Comparison of ENCODE assay signal across 23 mouse cellular contexts in the genomic region with DNA sequence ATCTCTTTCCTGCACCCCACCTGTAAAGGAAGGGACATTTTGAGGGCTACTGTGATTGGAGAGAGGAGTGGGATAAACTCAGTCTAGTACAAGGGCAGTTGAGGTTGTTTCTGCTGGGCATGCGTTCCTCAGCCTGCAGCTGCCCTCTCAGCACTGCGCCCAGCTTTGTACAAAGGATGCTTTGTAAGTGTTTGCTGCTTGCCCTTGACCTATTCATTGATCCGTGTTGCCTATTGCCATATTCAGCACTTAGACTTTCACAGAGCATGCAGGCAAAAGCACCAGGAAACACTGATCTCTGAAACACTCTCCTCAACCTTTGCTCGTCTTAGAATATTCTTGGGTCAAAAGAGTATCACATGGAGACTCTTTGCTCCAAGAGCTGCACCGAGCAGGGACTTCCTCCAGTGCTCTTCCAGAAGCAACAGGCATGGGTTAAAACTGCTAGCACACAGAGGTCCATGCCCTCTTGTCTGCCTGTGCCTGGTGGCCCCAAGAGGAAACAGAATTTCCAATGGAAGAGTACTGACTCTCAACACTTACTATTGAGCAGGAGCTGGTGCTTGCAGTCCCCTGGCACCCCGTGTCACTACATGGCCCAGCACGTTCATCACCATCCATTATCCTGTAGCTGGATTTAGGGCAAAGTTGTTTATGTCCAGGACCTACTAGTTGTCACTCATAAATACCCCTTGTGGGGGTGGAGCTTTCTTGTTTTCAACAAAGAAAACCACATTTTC. TPM values are rescaled to one million over a fixed set of nuclear protein-coding genes. Genes with fewer than 3 reads are reported as not detected.
A peak's percentile ranks its signal among the peaks of the same experiment; 100 is the strongest.
DNase-seq lines count a peak whose midpoint lies in the region; ATAC-seq and TF ChIP-seq lines count a peak whose summit lies in the region.
"Had no signal": no experiment of that assay in that cellular context is flagged by ENCODE, and none has a peak within 500 bp of the region (broad histone marks: within the 10 kb centered on the region; RNA-seq: fewer than 3 reads in every experiment).

No protein-coding gene starts in this region.

- H3K36me3 ChIP-seq in kidney, adult 2 months (ENCODE audit: control insufficient read depth, insufficient read depth, low read length): 0 out of 2 replicates have a peak, but pooled peaks cover 2% of the 10 kb centered on the region
- H3K36me3 ChIP-seq in kidney, embryonic 15.5 days: peaks cover 43% of the 10 kb centered on the region
- H3K36me3 ChIP-seq in embryonic facial prominence, embryonic 11.5 days (replicated peaks; ENCODE audit: control insufficient read depth, insufficient read depth, low read depth, low read length): no peaks in the 10 kb centered on the region; the same call in 1 of the 2 replicates

- no peak overlapping the region for H3K4me2 ChIP-seq in kidney, embryonic 15.5 days
- H3K4me2 ChIP-seq in embryonic facial prominence, embryonic 11.5 days (ENCODE audit: low read depth, low read length): no peak overlapping the region
- H3K4me2 ChIP-seq: hindbrain, embryonic 14.5 days; liver, embryonic 12.5 days; lung, embryonic 15.5 days had no signal

- no peaks in the 10 kb centered on the region for H3K27me3 ChIP-seq in kidney, adult 2 months (replicated peaks; ENCODE audit: control insufficient read depth, insufficient read depth, low read length)
- no peaks in the 10 kb centered on the region for H3K27me3 ChIP-seq in kidney, embryonic 15.5 days
- no peaks in the 10 kb centered on the region for H3K27me3 ChIP-seq in embryonic facial prominence, embryonic 11.5 days (ENCODE audit: control insufficient read depth, insufficient read depth, low read length)
- H3K27me3 ChIP-seq: lung, embryonic 15.5 days had no signal

- DNase-seq in kidney, adult 2 months: peak; percentile 66
- DNase-seq in left cerebral cortex, adult 2 months (ENCODE audit: extremely low spot score in 1 of 2, low spot score in 2 of 2): no peak
- DNase-seq in left cerebral cortex, adult 11 months (ENCODE audit: low spot score): no peak
- peak; percentile 9 for DNase-seq in embryonic facial prominence, embryonic 11.5 days (ENCODE audit: low spot score)
- no peak for DNase-seq in right cerebral cortex, postnatal 36 days (ENCODE audit: low spot score in 2 of 2)
- DNase-seq: cerebellum, adult 11-12 months; left cerebral cortex, postnatal 4 days; thymus, postnatal 36 days had no signal

- no peak for TF ChIP-seq POLR2A in kidney, adult 2 months (IDR thresholded peaks at IDR 0.05; ENCODE audit: low read depth, low read length)

- WGBS in kidney, adult 2 months: 61% methylated on average over 7 of the region's 7 CpGs
- WGBS in kidney, embryonic 15.5 days: 72% methylated on average over 7 of the region's 7 CpGs
- 70% methylated on average over 7 of the region's 7 CpGs for WGBS in embryonic facial prominence, embryonic 11.5 days

- no peak overlapping the region for H3K9ac ChIP-seq in kidney, embryonic 15.5 days
- H3K9ac ChIP-seq in embryonic facial prominence, embryonic 11.5 days (replicated peaks; ENCODE audit: low read length): no peak overlapping the region
- H3K9ac ChIP-seq: hindbrain, embryonic 14.5 days; liver, embryonic 12.5 days; lung, embryonic 15.5 days had no signal

- ATAC-seq in kidney, embryonic 15.5 days (replicated peaks; ENCODE audit: low FRiP score): no peak
- ATAC-seq in embryonic facial prominence, embryonic 11.5 days (replicated peaks; ENCODE audit: insufficient number of reproducible peaks, low FRiP score, low TSS enrichment, low read depth): no peak
- ATAC-seq in monocyte, adult 5-6 weeks (replicated peaks; ENCODE audit: insufficient number of reproducible peaks, low FRiP score, low TSS enrichment, poor library complexity, severe bottlenecking): no peak
- ATAC-seq: forebrain, embryonic 16.5 days; liver, embryonic 12.5 days; midbrain, embryonic 16.5 days had no signal

- intact Hi-C loops in left cerebral cortex, adult 2 months (cut with DNase I): no loop called here

- H3K27ac ChIP-seq in kidney, adult 2 months (ENCODE audit: insufficient read depth, low read depth, low read length): no peak overlapping the region
- no peak overlapping the region for H3K27ac ChIP-seq in kidney, embryonic 15.5 days
- H3K27ac ChIP-seq in left cerebral cortex, adult 2 months: peak overlapping the region; percentile 22
- no peak overlapping the region for H3K27ac ChIP-seq in embryonic facial prominence, embryonic 11.5 days (replicated peaks; ENCODE audit: low read depth, low read length)
- H3K27ac ChIP-seq: hindbrain, embryonic 14.5 days; liver, embryonic 12.5 days; lung, embryonic 15.5 days had no signal

- H3K4me3 ChIP-seq in kidney, adult 2 months (ENCODE audit: insufficient read depth, low read depth, low read length): no peak overlapping the region
- H3K4me3 ChIP-seq in kidney, embryonic 15.5 days (replicated peaks): no peak overlapping the region
- no peak overlapping the region for H3K4me3 ChIP-seq in left cerebral cortex, adult 2 months
- H3K4me3 ChIP-seq in embryonic facial prominence, embryonic 11.5 days (ENCODE audit: low read depth, low read length): no peak overlapping the region
- H3K4me3 ChIP-seq: liver, embryonic 12.5 days; lung, embryonic 15.5 days had no signal

- no peaks in the 10 kb centered on the region for H3K9me3 ChIP-seq in kidney, embryonic 15.5 days (replicated peaks)
- no peaks in the 10 kb centered on the region for H3K9me3 ChIP-seq in embryonic facial prominence, embryonic 11.5 days (replicated peaks; ENCODE audit: control insufficient read depth, low read length)
- H3K9me3 ChIP-seq: liver, embryonic 12.5 days; lung, embryonic 15.5 days had no signal

- H3K4me1 ChIP-seq in kidney, adult 2 months (ENCODE audit: control insufficient read depth, insufficient read depth, low read length): no peaks in the 10 kb centered on the region; the same call in 1 of the 2 replicates
- no peaks in the 10 kb centered on the region for H3K4me1 ChIP-seq in kidney, embryonic 15.5 days
- no peaks in the 10 kb centered on the region for H3K4me1 ChIP-seq in embryonic facial prominence, embryonic 11.5 days (ENCODE audit: control insufficient read depth, insufficient read depth, low read length)
- H3K4me1 ChIP-seq: lung, embryonic 15.5 days had no signal

- no peak for TF ChIP-seq CTCF in kidney, adult 2 months (conservative IDR thresholded peaks at IDR 0.05; ENCODE audit: insufficient read depth, insufficient read length, low read depth, low read length)
- TF ChIP-seq CTCF in left cerebral cortex, adult 2 months (IDR thresholded peaks at IDR 0.05): no peak

RNA-seq across cellular contexts. Expression of gene Slc51a, which starts 15.2 kb away (rescaled TPM):
- 92.3 and 97.3 TPM in 2 replicates for polyA plus RNA-seq in kidney, adult 2 months (2012; rRNA removed)
- polyA plus RNA-seq in kidney, embryonic 15.5 days (2015; fragmentation: Nextera tagmentation; extraction: Ambion mirVana): 2.1 and 2.2 TPM in 2 replicates
- not detected for total RNA-seq in left cerebral cortex, adult 2 months (2021)
- 0.34 and 0.53 TPM in 2 replicates for polyA plus RNA-seq in embryonic facial prominence, embryonic 11.5 days (2014; fragmentation: Nextera tagmentation; extraction: Ambion mirVana)
- total RNA-seq in monocyte, adult 5-6 weeks (2017): 0.48 to 0.49 TPM in 2 of 3 replicates, not detected in the other
- total RNA-seq: gastrocnemius, adult 8-10 months; layer of hippocampus, adult 18-20 months; left cerebral cortex, postnatal 4 days had no signal
- polyA plus RNA-seq: spleen, adult 2 months had no signal

RNA-seq across cellular contexts. Expression of gene Zdhhc19, which starts 23.6 kb away (rescaled TPM):
- 0.11 TPM in 1 of 2 replicates, not detected in the other for polyA plus RNA-seq in kidney, adult 2 months (2012; rRNA removed)
- polyA plus RNA-seq in kidney, embryonic 15.5 days (2015; fragmentation: Nextera tagmentation; extraction: Ambion mirVana): not detected in 2 replicates
- total RNA-seq in left cerebral cortex, adult 2 months (2021): not detected
- not detected in 2 replicates for polyA plus RNA-seq in embryonic facial prominence, embryonic 11.5 days (2014; fragmentation: Nextera tagmentation; extraction: Ambion mirVana)
- not detected in 3 replicates for total RNA-seq in monocyte, adult 5-6 weeks (2017)
- total RNA-seq: gastrocnemius, adult 8-10 months; heart, adult 8-10 months; layer of hippocampus, adult 18-20 months; left cerebral cortex, postnatal 4 days; megakaryocyte progenitor cell, adult 5-6 weeks had no signal
- polyA plus RNA-seq: C2C12; forebrain, embryonic 16.5 days; heart, postnatal 0 days; hindbrain, embryonic 14.5 days; liver, embryonic 12.5 days; lung, embryonic 15.5 days; neural tube, embryonic 11.5 days; spleen, adult 2 months had no signal

RNA-seq across cellular contexts. Expression of gene Pcyt1a, which starts 41.7 kb away (rescaled TPM):
- polyA plus RNA-seq in kidney, adult 2 months (2012; rRNA removed): 42.9 and 43.8 TPM in 2 replicates
- 35.8 and 41.3 TPM in 2 replicates for polyA plus RNA-seq in kidney, embryonic 15.5 days (2015; fragmentation: Nextera tagmentation; extraction: Ambion mirVana)
- total RNA-seq in left cerebral cortex, adult 2 months (2021): 10 to 100 TPM; 39.6 to 42.7 TPM
- polyA plus RNA-seq in embryonic facial prominence, embryonic 11.5 days (2014; fragmentation: Nextera tagmentation; extraction: Ambion mirVana): 33.4 and 36.7 TPM in 2 replicates
- total RNA-seq in monocyte, adult 5-6 weeks (2017): 58.4 to 78.2 TPM (median 76.1 TPM) in 3 replicates

RNA-seq across cellular contexts. Expression of gene Tctex1d2, which starts 52.9 kb away (rescaled TPM):
- 11.1 and 12.0 TPM in 2 replicates for polyA plus RNA-seq in kidney, adult 2 months (2012; rRNA removed)
- 32.0 and 33.6 TPM in 2 replicates for polyA plus RNA-seq in kidney, embryonic 15.5 days (2015; fragmentation: Nextera tagmentation; extraction: Ambion mirVana)
- total RNA-seq in left cerebral cortex, adult 2 months (2021): 10 to 100 TPM; 13.6 to 14.9 TPM
- 31.9 and 32.3 TPM in 2 replicates for polyA plus RNA-seq in embryonic facial prominence, embryonic 11.5 days (2014; fragmentation: Nextera tagmentation; extraction: Ambion mirVana)
- total RNA-seq in monocyte, adult 5-6 weeks (2017): 5.4 to 18.0 TPM (median 16.4 TPM) in 3 replicates

Comparison
In these comparisons a context has a peak if more than half of its experiments do, and no peak if none do; other contexts are left out.
1. RNA of gene Slc51a, which starts 15.2 kb away (polyA plus RNA-seq): 92.3 to 97.3 TPM in kidney, adult 2 months; 2.1 to 2.2 TPM in kidney, embryonic 15.5 days and 0.34 to 0.53 TPM in embryonic facial prominence, embryonic 11.5 days; every median in the first group is over 10 times any median in the second.
2. DNase-seq: peak in kidney, adult 2 months (single experiment) and embryonic facial prominence, embryonic 11.5 days (single experiment); none in left cerebral cortex, adult 2 months (0 of 2), left cerebral cortex, adult 11 months (single experiment) and right cerebral cortex, postnatal 36 days (0 of 2).